Mouse (Mus musculus): ENCODE data around the gene Camp.
A peak's percentile ranks its signal among the peaks of the same experiment; 100 is the strongest.
"Not testable (repeated sequence)": the region's sequence is repeated elsewhere in the genome, so short reads cannot be mapped to it uniquely, and the experiment has no call there.

The Camp gene

DNA sequence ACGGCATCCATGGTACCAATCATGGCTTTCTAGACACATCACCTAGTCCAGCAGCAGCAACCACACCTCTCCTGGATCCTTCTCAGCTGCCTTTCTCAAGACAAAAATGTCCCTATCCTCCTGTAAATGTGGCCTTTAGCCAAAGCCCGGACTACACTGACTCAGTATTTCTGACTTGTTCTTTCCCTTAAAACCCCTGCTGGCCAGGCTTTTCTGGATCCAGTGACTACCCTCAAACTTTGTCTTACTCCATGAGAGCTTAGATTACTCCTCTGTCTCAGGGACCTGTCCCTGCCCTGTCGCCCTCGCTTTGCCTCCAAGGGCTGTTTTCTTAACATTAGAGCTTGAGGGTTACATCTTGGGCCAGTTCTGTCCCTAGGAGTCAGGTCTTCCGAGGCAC lies 682 bp upstream of the Camp start:
- DNase-seq (ENCODE audit: low spot score) = no peak

DNA sequence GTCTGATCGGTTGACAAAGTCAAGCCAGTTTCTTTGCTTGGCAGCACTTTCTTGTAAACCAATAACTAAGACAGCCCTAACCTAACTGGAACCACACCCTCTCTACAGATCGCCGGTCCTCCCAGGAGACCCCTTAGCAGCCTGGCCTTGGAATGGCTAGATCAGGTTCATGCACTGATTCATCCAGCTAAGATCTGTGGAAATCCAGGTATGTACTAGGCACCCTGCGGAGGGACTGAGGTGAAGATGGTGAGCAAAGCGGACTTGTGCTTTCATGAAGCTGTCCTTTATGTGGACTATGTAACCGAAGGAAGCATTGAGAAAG lies 16.4 kb downstream of the Camp start:
- DNase-seq (ENCODE audit: low spot score) = no peak

DNA sequence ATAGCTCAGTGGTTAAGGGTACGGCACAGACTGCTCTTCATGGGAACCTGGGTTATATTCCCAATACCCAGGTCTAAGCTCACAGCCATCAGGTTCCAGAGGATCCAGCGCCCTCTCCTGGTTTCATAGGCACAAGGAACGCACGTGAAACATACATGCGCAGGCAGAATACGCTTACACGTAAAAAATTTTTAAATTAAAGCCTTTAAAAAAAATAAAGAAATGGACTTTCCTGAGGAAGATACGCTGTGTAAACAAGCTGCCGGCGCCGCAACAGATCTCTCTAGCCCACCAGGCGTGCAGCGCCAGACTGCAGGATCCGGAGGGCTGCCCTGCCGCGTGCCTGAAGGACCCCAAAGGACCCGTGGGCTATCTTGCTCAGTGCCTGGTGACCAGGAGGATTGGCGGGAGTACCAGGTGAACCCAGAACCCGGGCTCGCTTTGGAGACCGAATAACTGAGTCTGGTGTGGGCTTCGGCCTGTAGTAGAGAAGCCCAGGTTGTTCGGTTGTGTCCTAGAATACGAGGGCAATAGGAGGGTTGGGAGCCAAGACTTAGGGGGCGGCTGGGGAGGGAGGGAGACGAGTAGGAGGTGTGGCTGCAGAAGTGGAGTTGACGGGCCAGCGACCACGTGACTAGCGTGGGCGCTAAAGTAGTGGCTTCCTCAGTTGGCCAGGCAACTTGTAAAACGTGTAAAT lies 16.9 kb downstream of the Camp start, which contains the start of gene Nme6:
Gene Nme6, plus strand, starts transcription at position 359 of the 697 bp plus-strand sequence.
- DNase-seq (ENCODE audit: low spot score) = peak; percentile 86

DNA sequence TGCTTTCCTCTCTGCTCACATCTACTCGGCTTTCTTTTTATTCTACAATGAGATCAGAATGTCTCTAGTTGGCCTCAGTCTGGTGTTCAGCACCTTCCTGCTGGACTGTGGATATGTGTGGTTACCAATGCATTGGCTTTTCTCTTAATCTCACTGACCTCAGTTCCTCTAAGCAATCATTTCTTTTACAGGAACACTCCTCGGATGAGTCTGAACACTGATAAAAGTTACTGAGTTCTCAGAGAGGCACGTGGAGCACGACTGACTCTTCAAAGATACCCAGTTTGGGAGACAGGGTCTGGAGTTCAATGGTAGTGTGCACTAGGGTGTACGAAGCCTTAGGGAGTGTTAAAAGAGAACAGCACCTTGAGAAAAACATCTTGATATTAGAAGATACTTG lies 23.2 kb downstream of the Camp start:
- no peak for DNase-seq (ENCODE audit: low spot score)

DNA sequence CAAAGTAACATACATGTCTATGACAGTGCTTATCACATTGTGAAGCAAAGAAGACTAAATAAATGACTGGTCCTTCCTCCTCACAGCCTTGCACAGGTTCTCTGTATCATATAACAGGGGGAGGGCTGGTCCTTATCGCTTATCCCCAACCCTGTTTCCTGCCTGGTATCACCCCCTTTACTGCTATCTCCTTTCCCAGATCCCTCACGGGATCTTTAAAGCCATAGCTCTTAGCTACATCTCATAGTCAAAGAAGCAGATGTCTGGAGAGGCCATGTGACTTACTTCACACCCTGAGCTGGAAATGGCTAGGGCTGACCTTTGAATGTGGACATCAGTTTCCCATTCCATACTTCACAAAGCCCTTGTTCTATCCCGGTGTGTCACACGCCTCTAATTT lies 23.7 kb downstream of the Camp start:
- DNase-seq (ENCODE audit: low spot score) = no peak

DNA sequence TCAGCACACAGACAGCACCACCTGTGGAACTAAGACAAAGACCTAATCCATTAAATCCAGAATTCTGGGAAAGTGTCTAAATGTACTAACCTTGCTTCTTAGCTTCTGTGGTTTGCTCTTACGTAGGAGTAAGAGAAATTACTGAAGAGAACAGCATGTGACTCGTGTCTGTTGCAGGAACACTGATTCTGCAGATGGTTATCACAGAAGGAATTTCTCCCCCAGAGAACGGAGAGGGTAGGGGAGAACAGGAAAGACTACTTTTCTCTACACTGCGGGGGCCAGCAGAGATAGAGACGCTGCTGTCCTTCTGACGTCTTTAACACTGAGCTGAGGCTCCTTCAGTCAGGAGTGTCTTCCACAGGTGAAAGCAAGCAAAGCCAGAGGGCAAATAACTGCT lies 33.1 kb downstream of the Camp start:
- no peak for DNase-seq (ENCODE audit: low spot score)

DNA sequence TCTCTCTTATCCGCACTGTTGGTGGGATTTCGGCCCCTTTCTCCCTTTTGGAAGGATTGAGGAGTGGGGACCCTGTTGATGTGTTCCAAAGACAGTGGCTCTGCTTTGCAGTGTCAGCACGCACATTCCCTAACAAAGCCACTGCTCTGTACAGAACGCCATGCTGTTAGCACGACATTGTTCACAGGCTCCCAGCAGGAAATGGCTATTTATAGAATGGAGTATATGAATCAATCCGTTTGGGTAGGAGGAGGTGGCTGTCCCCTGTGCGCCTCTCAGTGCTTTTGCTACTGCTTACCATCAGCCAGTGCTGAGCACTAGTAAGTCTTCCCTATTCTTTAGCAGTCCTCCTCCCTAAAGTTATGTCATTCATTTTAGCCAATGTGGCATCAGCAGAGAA lies 36.0 kb downstream of the Camp start:
- no peak for DNase-seq (ENCODE audit: low spot score)

DNA sequence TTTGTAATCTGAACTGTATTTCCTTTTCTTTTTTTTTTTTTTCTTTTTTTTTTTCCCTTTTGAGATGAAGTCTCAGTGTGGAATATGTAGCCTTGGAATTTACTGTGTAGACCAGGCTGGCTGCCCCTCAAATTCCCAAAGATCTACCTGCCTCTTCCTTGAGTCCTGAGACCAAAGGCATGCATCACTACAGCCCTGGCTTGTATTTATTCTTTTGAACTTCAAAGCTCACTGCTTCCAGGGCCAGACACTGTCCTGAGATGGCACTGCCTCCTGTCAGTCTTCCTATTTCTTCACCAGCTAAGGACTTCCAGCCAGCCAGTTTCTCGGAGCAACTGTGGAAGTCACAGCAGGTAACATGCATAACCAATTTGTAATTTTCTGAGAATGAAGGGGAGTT lies 37.4 kb downstream of the Camp start, which contains the start of gene Spink8:
Gene Spink8, plus strand, starts transcription at position 301 of the 400 bp plus-strand sequence.
- DNase-seq (ENCODE audit: low spot score) = no peak

DNA sequence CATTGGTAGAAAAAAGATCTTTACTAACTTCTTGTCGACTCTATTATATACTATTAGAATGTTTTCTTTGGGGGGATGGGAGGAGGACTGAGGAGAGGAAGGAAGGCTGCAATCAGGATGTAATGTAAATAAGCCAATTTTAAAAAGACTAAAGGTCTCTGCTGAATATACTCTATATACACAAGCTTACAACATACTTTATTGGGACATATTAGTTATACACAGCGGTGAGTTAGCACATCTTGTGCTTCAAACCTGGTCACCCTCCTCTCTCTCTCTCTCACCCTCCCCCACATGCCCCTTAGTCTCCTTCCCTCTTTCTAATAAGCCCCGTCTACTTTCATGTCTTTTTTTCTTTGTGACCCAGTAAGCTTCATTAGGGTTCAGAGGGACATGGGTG lies 41.5 kb downstream of the Camp start:
- DNase-seq (ENCODE audit: low spot score) = no peak

DNA sequence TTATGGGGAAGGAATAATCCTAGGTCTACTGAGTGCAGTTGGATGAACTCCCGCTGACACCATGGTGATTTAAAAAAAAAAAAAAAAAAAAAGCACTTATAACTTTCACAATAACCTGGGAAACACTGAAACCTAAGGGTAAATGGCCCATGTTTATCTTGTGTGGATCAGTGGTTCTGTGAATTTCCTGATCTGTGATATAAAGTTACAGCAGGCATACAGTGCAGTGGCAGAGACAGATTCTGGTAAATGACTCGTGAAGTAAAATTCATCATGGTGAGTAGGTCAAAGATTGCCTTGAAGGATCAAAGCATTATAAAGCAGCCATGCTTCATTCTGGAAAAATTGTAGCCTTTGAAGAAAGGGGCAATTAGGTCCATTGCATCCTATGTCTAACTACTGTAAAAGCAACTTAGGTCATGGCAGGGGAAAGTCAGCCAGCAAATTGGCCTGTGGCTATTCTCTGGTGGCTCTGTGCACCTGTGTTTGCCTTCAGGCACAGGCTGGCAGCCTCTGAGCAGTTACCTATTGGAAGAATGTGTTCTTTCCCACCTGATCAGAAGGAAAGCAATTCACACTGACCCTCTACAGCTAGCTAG lies 42.6 kb downstream of the Camp start:
- no peak for DNase-seq (ENCODE audit: low spot score)

DNA sequence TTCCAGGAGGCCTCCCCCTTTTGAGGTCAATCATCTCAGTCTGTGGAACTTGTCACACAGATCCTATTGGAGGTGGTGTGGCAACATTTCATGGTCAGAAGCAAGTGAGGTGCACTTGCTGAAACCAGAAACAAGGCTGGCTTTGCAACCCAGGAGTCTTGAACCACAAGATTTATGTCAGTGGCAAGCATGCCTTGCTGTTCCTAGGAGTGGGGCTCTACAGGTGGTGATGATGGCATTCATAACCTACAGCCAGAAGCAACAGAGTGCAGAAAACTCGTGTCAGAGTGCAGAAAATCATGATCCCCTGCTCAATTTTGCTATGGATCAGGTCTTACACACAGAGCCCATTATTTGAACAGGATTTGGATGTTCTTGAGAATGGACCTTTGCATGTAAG lies 43.2 kb downstream of the Camp start:
- DNase-seq (ENCODE audit: low spot score) = no peak

DNA sequence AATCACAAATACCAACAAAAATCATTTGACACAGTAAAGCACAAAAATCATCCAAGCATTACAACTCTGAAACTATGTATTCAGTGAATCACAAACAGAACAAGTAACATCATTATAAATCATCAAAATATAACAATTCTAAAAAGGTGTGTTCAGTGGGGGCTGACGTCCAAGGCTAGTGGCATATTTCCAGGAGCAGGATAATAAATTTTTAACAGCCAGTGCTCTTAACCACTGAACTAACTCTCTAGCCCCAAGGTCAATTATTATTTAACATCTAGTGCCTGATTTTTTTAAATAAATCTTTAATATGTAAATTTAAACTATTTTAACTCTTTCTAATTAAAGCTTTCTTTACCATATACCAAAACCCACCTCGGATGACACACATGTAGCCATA lies 43.8 kb downstream of the Camp start:
- DNase-seq (ENCODE audit: low spot score) = not testable (repeated sequence)

DNA sequence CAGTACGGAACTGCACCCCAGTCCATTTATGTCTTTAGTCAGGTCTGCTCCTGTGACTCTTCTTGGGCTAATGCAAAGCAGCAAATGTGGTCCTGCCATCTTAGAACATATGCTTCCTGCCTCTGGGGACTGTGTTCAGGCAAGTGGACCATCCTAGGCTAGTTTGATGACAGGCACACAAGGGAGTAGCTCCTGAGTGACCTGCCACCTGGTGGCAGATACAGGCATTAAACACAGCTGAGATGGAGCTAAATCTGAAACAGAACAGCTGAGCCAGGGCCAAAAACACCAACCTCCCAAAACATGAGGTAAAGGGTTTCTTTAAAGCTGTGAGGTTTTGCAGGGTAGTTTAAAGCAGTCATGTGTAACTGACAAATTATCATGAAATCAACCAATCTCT lies 51.4 kb downstream of the Camp start:
- DNase-seq (ENCODE audit: low spot score) = peak; percentile 12
